Mouse (Mus musculus) lung, adult 2 months (tissue): ENCODE data around the gene Top1.

Source experiments
- CTCF ChIP-seq: fragments of 200-500 bp; IDR thresholded peaks from 2 replicates; pipeline ENCODE4 v1.5.1; 2011; ENCODE audit warnings: mild to moderate bottlenecking, low read length, control low read depth; ENCODE audit not compliant: insufficient read depth
- POLR2A ChIP-seq: fragments of 200-500 bp; IDR thresholded peaks from 2 replicates; pipeline ENCODE4 v1.6.1; 2011; ENCODE audit warnings: low read depth, mild to moderate bottlenecking, control low read depth, low read length, borderline replicate concordance; ENCODE audit errors: extremely low read depth

- TF ChIP-seq CTCF (no peak), POLR2A (no peak)
Measured at GRCm38 (mm10) chr2:160621001-160621448, 24.7 kb upstream of the Top1 start.
